Comparison of ENCODE assay signal across 14 mouse cellular contexts in the genomic region with DNA sequence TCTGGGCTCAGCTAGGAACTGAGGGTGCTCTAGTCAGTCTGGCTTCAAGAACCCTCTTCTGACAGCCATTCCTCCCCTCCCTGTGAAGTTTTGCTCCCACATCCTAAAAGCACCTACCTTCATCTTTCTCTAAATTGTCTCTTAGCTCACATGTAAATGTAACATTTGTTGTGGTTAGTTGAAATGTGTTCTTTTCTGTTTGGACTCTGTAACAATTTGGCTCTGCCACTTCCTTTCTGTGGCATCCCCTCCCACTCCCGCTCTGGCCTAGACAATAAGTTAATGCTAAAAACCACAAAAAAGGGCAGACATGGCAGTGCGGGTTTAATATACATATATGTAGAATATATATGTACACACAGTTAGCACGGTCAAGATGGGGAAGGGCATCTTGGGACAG. TPM values are rescaled to one million over a fixed set of nuclear protein-coding genes. Genes with fewer than 3 reads are reported as not detected.
"Had no signal": no experiment of that assay in that cellular context is flagged by ENCODE, and none has a peak within 500 bp of the region (broad histone marks: within the 10 kb centered on the region; RNA-seq: fewer than 3 reads in every experiment).

No protein-coding gene starts in this region.

- H3K4me3 ChIP-seq: kidney, embryonic 15.5 days; limb, embryonic 13.5 days; liver, embryonic 15.5 days had no signal

- H3K4me2 ChIP-seq: kidney, embryonic 15.5 days; limb, embryonic 13.5 days; liver, embryonic 15.5 days; midbrain, embryonic 11.5 days had no signal

- ATAC-seq: lung, postnatal 0 days; midbrain, embryonic 16.5 days had no signal

- H3K27ac ChIP-seq: kidney, embryonic 15.5 days; limb, embryonic 13.5 days; liver, embryonic 15.5 days had no signal

- DNase-seq: kidney, postnatal 14 days; layer of hippocampus, adult 9-11 months; left cerebral cortex, postnatal 4 days; lung, adult 2 months; lung, postnatal 4 days; right cerebral cortex, postnatal 14 days; thymus, postnatal 4 days had no signal

- H3K9ac ChIP-seq: kidney, embryonic 15.5 days; limb, embryonic 13.5 days; liver, embryonic 15.5 days had no signal

- H3K27me3 ChIP-seq: kidney, embryonic 15.5 days; limb, embryonic 13.5 days; liver, embryonic 15.5 days had no signal

- H3K9me3 ChIP-seq: kidney, embryonic 15.5 days; limb, embryonic 13.5 days; liver, embryonic 15.5 days had no signal

RNA-seq across cellular contexts. Expression of gene Casq1, which starts 22.5 kb away (rescaled TPM):
- total RNA-seq: megakaryocyte, adult 5-6 weeks had no signal
